ENCODE assay signal across 9 mouse cellular contexts in the genomic region with DNA sequence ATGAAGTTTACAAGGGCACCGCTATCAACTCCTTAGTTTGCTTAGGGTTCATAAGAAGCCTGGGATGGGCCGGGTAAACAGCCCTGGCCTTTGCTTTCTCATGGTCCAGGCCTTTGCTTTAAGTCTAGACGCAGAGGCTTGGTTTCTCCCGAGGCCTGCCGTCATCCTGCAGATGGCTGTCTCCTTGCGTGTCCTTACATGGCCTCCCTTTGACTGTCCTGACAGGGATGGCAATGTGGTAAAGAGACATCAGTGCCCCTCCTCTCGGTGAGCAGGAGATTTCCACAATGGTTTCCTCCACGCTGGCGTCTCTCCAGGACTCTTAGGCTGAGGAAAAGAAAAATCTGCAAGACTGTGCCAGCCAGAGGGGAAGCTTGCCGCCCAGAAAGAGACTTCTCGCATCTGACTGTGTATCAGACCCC. TPM values are rescaled to one million over a fixed set of nuclear protein-coding genes. Genes with fewer than 3 reads are reported as not detected.
DNase-seq lines count a peak whose midpoint lies in the region; ATAC-seq lines count a peak whose summit lies in the region.
"Had no signal": no experiment of that assay in that cellular context is flagged by ENCODE, and none has a peak within 500 bp of the region (broad histone marks: within the 10 kb centered on the region; RNA-seq: fewer than 3 reads in every experiment).

No protein-coding gene starts in this region.

- no peak overlapping the region for H3K4me2 ChIP-seq in heart, embryonic 15.5 days
- peak overlapping the region; percentile 19 for H3K4me2 ChIP-seq in stomach, embryonic 15.5 days
- no peak overlapping the region for H3K4me2 ChIP-seq in liver, embryonic 12.5 days
- H3K4me2 ChIP-seq: liver, embryonic 15.5 days had no signal

- DNase-seq in cerebellum, adult 11 months, result peak; percentile 3
- DNase-seq in cerebellum, postnatal 36 days, result peak; percentile 14 to 16
- DNase-seq in layer of hippocampus, adult 9-11 months, result peak; percentile 35
- DNase-seq in midbrain, embryonic 10.5 days (ENCODE audit: low spot score), result no peak

- 0 out of 2 replicates have a peak overlapping the region, but pooled peaks have one; percentile 15 for H3K9ac ChIP-seq in heart, embryonic 15.5 days
- no peak overlapping the region for H3K9ac ChIP-seq in stomach, embryonic 15.5 days
- H3K9ac ChIP-seq in liver, embryonic 12.5 days, result no peak overlapping the region
- H3K9ac ChIP-seq: liver, embryonic 15.5 days had no signal

- 46% methylated on average over 11 of the region's 11 CpGs for WGBS in heart, embryonic 15.5 days
- WGBS in midbrain, embryonic 10.5 days, result 62% methylated on average over 11 of the region's 11 CpGs
- 40% methylated on average over 11 of the region's 11 CpGs for WGBS in stomach, embryonic 15.5 days
- WGBS in liver, embryonic 12.5 days (ENCODE audit: insufficient replicate concordance), result 59% methylated on average over 11 of the region's 11 CpGs

- ATAC-seq in cerebellum, adult (ENCODE audit: insufficient number of reproducible peaks, low FRiP score, low TSS enrichment), result no peak
- no peak for ATAC-seq in heart, embryonic 15.5 days (replicated peaks; ENCODE audit: insufficient number of reproducible peaks, insufficient read depth, low FRiP score, low read depth)
- ATAC-seq in stomach, embryonic 15.5 days (ENCODE audit: insufficient read depth, low FRiP score, low read depth), result 0 out of 2 replicates have a peak, but pooled peaks have one; percentile 30
- ATAC-seq in liver, embryonic 12.5 days, result no peak

- no peaks in the 10 kb centered on the region for H3K9me3 ChIP-seq in heart, embryonic 15.5 days (replicated peaks)
- H3K9me3 ChIP-seq in midbrain, embryonic 10.5 days (replicated peaks), result 0 out of 2 replicates have a peak, but pooled peaks cover 3% of the 10 kb centered on the region
- no peaks in the 10 kb centered on the region for H3K9me3 ChIP-seq in stomach, embryonic 15.5 days
- H3K9me3 ChIP-seq in liver, embryonic 12.5 days (replicated peaks), result no peaks in the 10 kb centered on the region
- H3K9me3 ChIP-seq: liver, embryonic 15.5 days had no signal

- peak overlapping the region; percentile 55 for H3K27ac ChIP-seq in heart, embryonic 15.5 days
- H3K27ac ChIP-seq in midbrain, embryonic 10.5 days (replicated peaks), result peak overlapping the region; percentile 60
- H3K27ac ChIP-seq in stomach, embryonic 15.5 days, result peak overlapping the region; percentile 16
- H3K27ac ChIP-seq in liver, embryonic 12.5 days, result no peak overlapping the region
- H3K27ac ChIP-seq: liver, embryonic 15.5 days had no signal

- H3K27me3 ChIP-seq in heart, embryonic 15.5 days, result no peaks in the 10 kb centered on the region
- H3K27me3 ChIP-seq in midbrain, embryonic 10.5 days (ENCODE audit: low read depth, poor library complexity, severe bottlenecking), result no peaks in the 10 kb centered on the region
- H3K27me3 ChIP-seq in stomach, embryonic 15.5 days (replicated peaks), result no peaks in the 10 kb centered on the region
- no peaks in the 10 kb centered on the region for H3K27me3 ChIP-seq in liver, embryonic 12.5 days (replicated peaks)
- H3K27me3 ChIP-seq: liver, embryonic 15.5 days had no signal

- no peak overlapping the region for H3K4me3 ChIP-seq in heart, embryonic 15.5 days
- no peak overlapping the region for H3K4me3 ChIP-seq in midbrain, embryonic 10.5 days
- no peak overlapping the region for H3K4me3 ChIP-seq in stomach, embryonic 15.5 days (replicated peaks)
- H3K4me3 ChIP-seq in liver, embryonic 12.5 days, result no peak overlapping the region
- H3K4me3 ChIP-seq: liver, embryonic 15.5 days had no signal

- peaks cover 72% of the 10 kb centered on the region for H3K4me1 ChIP-seq in heart, embryonic 15.5 days (replicated peaks)
- H3K4me1 ChIP-seq in midbrain, embryonic 10.5 days, result peaks cover 68% of the 10 kb centered on the region
- peaks cover 49% of the 10 kb centered on the region for H3K4me1 ChIP-seq in stomach, embryonic 15.5 days
- peaks cover 10% of the 10 kb centered on the region; the same call in 1 of the 2 replicates for H3K4me1 ChIP-seq in liver, embryonic 12.5 days

- no peaks in the 10 kb centered on the region; the same call in 1 of the 2 replicates for H3K36me3 ChIP-seq in heart, embryonic 15.5 days
- H3K36me3 ChIP-seq in midbrain, embryonic 10.5 days, result peaks cover 24% of the 10 kb centered on the region
- no peaks in the 10 kb centered on the region for H3K36me3 ChIP-seq in stomach, embryonic 15.5 days
- H3K36me3 ChIP-seq in liver, embryonic 12.5 days, result no peaks in the 10 kb centered on the region
- H3K36me3 ChIP-seq: liver, embryonic 15.5 days had no signal

RNA-seq across cellular contexts. Expression of a gene that starts 36.3 kb away (rescaled TPM):
- polyA plus RNA-seq in heart, embryonic 15.5 days (2015; fragmentation: Nextera tagmentation; extraction: Ambion mirVana), result 7.2 and 9.8 TPM in 2 replicates
- 11.8 and 11.9 TPM in 2 replicates for polyA plus RNA-seq in midbrain, embryonic 10.5 days (2016; fragmentation: Nextera tagmentation; extraction: Ambion mirVana)
- polyA plus RNA-seq in stomach, embryonic 15.5 days (2015; fragmentation: Nextera tagmentation; extraction: Ambion mirVana), result 6.7 and 7.1 TPM in 2 replicates
- 2.6 and 2.8 TPM in 2 replicates for polyA plus RNA-seq in liver, embryonic 12.5 days (2016; fragmentation: Nextera tagmentation; extraction: Ambion mirVana)
